Mouse (Mus musculus) embryonic facial prominence, embryonic 12.5 days (tissue): ENCODE measurements around the gene 1700025G04Rik. TPM values are rescaled to one million over a fixed set of nuclear protein-coding genes. Genes with fewer than 3 reads are reported as not detected.

Experiments used
- ATAC-seq: fragments of 200-750 bp; cut with Nextera tagmentation; 2 replicates; pipeline ENCODE4 v1.8.0; 2017; ENCODE audit not compliant: insufficient number of reproducible peaks, insufficient read depth, low FRiP score, low TSS enrichment
- H3K27ac ChIP-seq: fragments of 300-500 bp; sonication (generic); 2 replicates; pipeline ENCODE4 v1.5.1; 2016; ENCODE audit warnings: mild to moderate bottlenecking
- H3K27me3 ChIP-seq: fragments of 300-500 bp; sonication (generic); 2 replicates; pipeline ENCODE4 v1.6.1; 2016; ENCODE audit warnings: mild to moderate bottlenecking, moderate library complexity
- H3K36me3 ChIP-seq: fragments of 300-500 bp; sonication (generic); 2 replicates; pipeline ENCODE4 v1.6.1; 2016; ENCODE audit warnings: mild to moderate bottlenecking
- H3K4me1 ChIP-seq: fragments of 300-500 bp; sonication (generic); 2 replicates; pipeline ENCODE4 v1.6.1; 2016
- H3K4me2 ChIP-seq: fragments of 300-500 bp; sonication (generic); replicated peaks from 2 replicates; pipeline ENCODE4 v1.6.1; 2016; ENCODE audit warnings: mild to moderate bottlenecking, moderate library complexity
- H3K4me3 ChIP-seq: fragments of 300-500 bp; sonication (generic); 2 replicates; pipeline ENCODE4 v1.5.1; 2016; ENCODE audit warnings: mild to moderate bottlenecking
- H3K9ac ChIP-seq: fragments of 300-500 bp; sonication (generic); 2 replicates; pipeline ENCODE4 v1.6.1; 2016; ENCODE audit warnings: mild to moderate bottlenecking, moderate library complexity
- H3K9me3 ChIP-seq: fragments of 300-500 bp; sonication (generic); 2 replicates; pipeline ENCODE4 v1.6.1; 2016; ENCODE audit warnings: mild to moderate bottlenecking, moderate library complexity
- WGBS: fragments of 180-500 bp; shearing (Covaris S2); methylation state at CpG from one replicate; pipeline ENCODE4 v1.1.7; 2016; 5-methylcytosine and 5-hydroxymethylcytosine counted together
- polyA plus RNA-seq: library from polyadenylated mRNA; unstranded; fragments of >200 nt; fragmentation: Nextera tagmentation; extraction: Ambion mirVana; gene quantifications from 2 replicates; pipeline ENCODE4 v1.2.1, GENCODE M21; 2016

1700025G04Rik gene
- polyA plus RNA-seq, 1 experiment from 2014 or later: 34.7 TPM

DNA sequence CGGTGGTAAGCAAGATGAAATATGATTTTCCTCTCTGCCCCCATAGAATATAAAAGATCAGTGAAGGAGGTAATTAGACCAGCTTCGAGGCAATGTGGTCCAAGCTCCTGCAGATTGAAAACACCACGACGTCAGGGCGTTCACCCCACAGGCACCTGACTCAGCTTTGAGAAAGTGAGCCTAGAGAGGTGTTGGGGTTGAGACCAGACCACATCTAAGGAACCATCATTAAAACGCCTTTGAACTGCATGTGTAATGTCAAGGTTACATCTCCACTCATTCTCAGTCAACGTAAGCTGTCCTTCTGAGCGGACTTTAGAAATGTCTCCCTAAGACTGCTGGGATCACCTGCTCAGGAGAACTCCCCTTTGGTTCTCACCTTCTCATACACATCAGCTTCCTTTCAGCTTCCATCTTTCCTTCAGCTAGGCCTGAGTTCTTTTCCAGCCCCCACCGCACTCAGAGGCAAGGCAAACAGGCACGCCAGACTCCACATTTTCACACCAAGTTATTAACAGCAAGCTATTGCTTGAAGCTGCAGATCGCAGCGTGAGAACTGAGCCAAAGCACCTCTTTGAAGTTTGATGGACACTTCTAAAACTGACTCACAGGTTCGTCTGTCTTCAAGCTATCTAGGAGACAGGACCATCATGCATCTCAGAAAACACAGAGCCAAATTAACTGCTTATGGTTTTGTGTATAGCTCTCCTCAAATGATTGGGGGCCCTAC lies 79.5 kb downstream of the 1700025G04Rik start:
- Histone ChIP-seq H3K4me2 (no peak overlapping the region), H3K9ac (no peak overlapping the region), H3K27ac (no peak overlapping the region), H3K4me3 (no peak overlapping the region), H3K4me1 (no peaks in the 10 kb centered on the region), H3K27me3 (no peaks in the 10 kb centered on the region), H3K9me3 (no peaks in the 10 kb centered on the region), H3K36me3 (no peaks in the 10 kb centered on the region)
- 75% methylated on average over 13 of the region's 13 CpGs for WGBS
- no peak for ATAC-seq

DNA sequence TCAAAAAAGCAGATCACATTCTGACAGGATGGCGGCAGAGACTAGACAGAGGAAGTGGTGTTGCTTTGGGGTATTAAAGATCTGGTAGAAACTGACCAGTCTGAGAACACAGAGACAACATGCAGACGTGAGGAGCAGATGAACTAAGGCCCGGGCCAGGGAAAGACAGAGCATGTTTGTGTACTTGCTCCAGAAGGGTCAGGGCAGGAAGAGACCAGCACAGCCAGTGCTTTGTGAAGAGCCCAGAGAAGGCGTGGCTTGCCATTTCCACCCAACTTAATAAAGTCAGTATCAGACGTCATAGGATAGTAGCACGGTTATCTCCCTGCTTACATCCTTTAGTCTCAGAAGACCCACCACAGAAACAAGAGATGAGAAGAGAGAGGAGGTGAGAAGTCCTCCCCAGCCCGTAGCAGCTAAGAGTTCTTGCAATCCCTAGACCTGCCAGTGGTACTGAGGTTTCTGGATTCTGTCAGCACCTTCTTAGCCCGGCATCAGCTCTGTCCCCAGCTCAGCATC lies 81.4 kb downstream of the 1700025G04Rik start:
- Histone ChIP-seq H3K27me3 (no peaks in the 10 kb centered on the region), H3K9ac (no peak overlapping the region), H3K4me2 (no peak overlapping the region), H3K9me3 (no peaks in the 10 kb centered on the region), H3K4me1 (no peaks in the 10 kb centered on the region), H3K27ac (no peak overlapping the region), H3K4me3 (no peak overlapping the region), H3K36me3 (no peaks in the 10 kb centered on the region)
- 40% methylated on average over 8 of the region's 8 CpGs for WGBS
- no peak for ATAC-seq

DNA sequence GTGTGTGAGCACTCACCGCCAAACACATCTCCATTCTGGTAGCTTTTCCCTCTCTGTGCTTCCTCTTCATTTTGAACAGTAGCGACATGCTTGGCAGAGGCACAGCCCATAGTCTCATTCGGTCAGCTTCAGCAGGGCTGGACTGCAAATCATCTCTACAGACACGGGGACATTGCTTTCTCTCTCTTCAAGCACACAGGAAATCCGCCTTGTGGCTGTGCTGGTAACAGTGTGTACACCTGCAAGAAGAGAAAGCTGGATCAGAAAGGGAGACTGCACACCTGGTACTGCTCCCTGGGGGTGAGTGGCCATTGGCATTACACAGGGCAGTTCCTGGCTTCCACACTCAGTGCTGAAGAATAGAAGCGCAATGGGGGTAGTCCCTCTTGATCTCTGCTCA lies 83.4 kb downstream of the 1700025G04Rik start:
- ATAC-seq: no peak
- Histone ChIP-seq H3K9me3 (no peaks in the 10 kb centered on the region), H3K27me3 (no peaks in the 10 kb centered on the region), H3K4me3 (no peak overlapping the region), H3K4me1 (no peaks in the 10 kb centered on the region), H3K27ac (no peak overlapping the region), H3K4me2 (no peak overlapping the region), H3K36me3 (no peaks in the 10 kb centered on the region), H3K9ac (no peak overlapping the region)
- 91% methylated on average over 6 of the region's 6 CpGs for WGBS

DNA sequence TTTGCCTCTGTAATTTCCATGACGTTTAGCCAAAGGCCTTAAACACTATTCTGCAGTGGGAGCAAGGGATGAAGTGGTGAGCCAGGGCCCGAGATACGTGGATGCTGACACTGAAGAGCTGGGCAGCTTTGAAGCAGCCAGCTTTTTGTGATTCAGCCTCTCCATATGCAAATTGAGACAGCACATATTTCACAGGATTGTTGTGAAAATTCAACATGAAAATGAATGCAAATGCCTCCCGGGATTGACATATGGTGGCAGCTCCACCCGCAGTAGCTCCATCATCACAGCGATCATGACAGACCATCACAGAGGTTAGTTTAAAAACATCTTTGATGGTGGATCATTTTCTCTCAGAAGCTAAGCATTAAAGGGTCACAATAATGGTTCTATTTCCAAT lies 85.4 kb downstream of the 1700025G04Rik start:
- ATAC-seq: no peak
- no peaks in the 10 kb centered on the region for H3K27me3 ChIP-seq
- H3K4me1 ChIP-seq: peaks cover 2% of the 10 kb centered on the region
- no peaks in the 10 kb centered on the region for H3K9me3 ChIP-seq
- WGBS: 88% methylated on average over 6 of the region's 6 CpGs
- H3K4me3 ChIP-seq: no peak overlapping the region
- no peak overlapping the region for H3K9ac ChIP-seq
- no peak overlapping the region for H3K4me2 ChIP-seq
- no peaks in the 10 kb centered on the region for H3K36me3 ChIP-seq
- no peak overlapping the region for H3K27ac ChIP-seq

DNA sequence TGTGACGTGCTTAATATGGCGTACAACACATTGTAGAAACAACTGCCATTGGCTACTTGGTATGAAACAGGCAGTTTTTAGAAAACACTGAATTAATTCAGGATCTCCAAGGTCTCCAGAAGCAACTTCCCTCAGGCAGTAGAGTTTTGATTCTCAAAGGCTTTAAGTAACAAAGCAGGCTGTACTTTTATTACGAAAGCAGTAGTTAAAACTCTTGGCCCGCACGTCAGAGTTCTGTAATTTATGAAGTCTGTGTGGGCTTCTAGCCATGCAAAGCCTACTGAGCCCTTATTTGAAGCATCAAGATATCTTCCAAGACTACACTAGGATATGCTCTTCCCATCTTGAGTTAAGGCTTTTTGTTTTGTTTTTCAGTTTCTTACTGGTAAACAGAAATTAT lies 89.5 kb downstream of the 1700025G04Rik start:
- no peaks in the 10 kb centered on the region for H3K27me3 ChIP-seq
- H3K4me1 ChIP-seq: peaks cover 22% of the 10 kb centered on the region
- no peak overlapping the region for H3K9ac ChIP-seq
- H3K9me3 ChIP-seq: no peaks in the 10 kb centered on the region
- WGBS: 78% methylated on average over 5 of the region's 5 CpGs
- ATAC-seq: no peak
- no peak overlapping the region for H3K4me2 ChIP-seq
- no peak overlapping the region for H3K4me3 ChIP-seq
- H3K27ac ChIP-seq: no peak overlapping the region
- H3K36me3 ChIP-seq: no peaks in the 10 kb centered on the region

- H3K4me3 ChIP-seq: no peak overlapping the region
- H3K9ac ChIP-seq: no peak overlapping the region
- no peaks in the 10 kb centered on the region for H3K9me3 ChIP-seq
- no peak overlapping the region for H3K27ac ChIP-seq
- no peaks in the 10 kb centered on the region for H3K27me3 ChIP-seq
- 48% methylated on average over 7 of the region's 7 CpGs for WGBS
- H3K36me3 ChIP-seq: no peaks in the 10 kb centered on the region
- ATAC-seq: no peak
- H3K4me1 ChIP-seq: peaks cover 27% of the 10 kb centered on the region
- no peak overlapping the region for H3K4me2 ChIP-seq
Observed at GRCm38 (mm10) chr1:151999424-151999842, 90.5 kb downstream of the 1700025G04Rik start.

DNA sequence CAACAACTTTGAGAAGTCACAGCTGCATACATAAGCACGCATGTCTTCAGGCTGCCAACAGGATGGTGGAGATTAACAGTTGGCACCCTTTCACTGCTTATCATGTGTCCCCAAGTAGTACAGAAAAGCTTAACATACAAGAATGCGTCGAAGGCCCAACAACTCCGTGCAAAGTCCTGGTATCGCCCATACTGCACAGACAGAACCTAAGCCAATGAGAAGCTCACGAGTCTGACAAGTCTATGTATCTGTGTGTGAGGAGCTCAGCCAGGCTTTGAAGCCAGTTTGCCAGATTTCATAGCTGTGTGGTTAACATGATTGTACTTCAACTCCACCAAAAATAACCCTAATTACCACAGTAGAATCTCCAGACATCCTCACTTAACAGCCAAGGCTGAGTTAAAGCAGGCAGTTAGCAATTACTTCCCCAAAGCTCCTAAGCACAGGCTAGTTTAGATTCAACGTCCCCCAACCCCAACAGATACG lies 91.2 kb downstream of the 1700025G04Rik start:
- Histone ChIP-seq H3K4me2 (no peak overlapping the region), H3K9me3 (no peaks in the 10 kb centered on the region), H3K27me3 (no peaks in the 10 kb centered on the region), H3K4me1 (peaks cover 31% of the 10 kb centered on the region), H3K27ac (no peak overlapping the region), H3K4me3 (no peak overlapping the region), H3K9ac (no peak overlapping the region), H3K36me3 (no peaks in the 10 kb centered on the region)
- ATAC-seq: no peak
- WGBS: 74% methylated on average over 8 of the region's 8 CpGs

DNA sequence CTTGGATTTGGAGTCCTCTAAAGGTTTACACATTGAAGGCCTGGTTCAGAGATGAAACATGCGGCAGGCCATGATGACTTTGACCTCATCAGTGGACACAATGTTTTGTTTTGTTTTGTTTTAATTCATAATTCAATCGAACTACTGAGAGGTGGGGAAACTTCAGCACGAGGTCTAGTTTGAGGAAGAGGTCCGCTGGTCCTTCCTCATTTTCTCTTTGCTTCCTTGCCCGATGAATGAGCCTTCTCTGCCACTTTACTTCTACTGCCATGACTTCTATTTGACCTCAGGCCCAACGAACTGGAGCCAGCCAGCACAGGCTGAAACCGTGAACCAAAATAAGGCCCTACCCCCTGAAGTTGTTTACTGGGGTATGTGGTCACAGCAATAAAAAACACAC lies 92.3 kb downstream of the 1700025G04Rik start:
- Histone ChIP-seq H3K27me3 (no peaks in the 10 kb centered on the region), H3K4me1 (peaks cover 31% of the 10 kb centered on the region), H3K9ac (no peak overlapping the region), H3K27ac (no peak overlapping the region), H3K4me3 (no peak overlapping the region), H3K36me3 (no peaks in the 10 kb centered on the region), H3K9me3 (no peaks in the 10 kb centered on the region), H3K4me2 (no peak overlapping the region)
- no peak for ATAC-seq
- 79% methylated on average over 7 of the region's 7 CpGs for WGBS

- Histone ChIP-seq H3K36me3 (no peaks in the 10 kb centered on the region), H3K9ac (no peak overlapping the region), H3K4me3 (no peak overlapping the region), H3K4me1 (peaks cover 31% of the 10 kb centered on the region), H3K4me2 (no peak overlapping the region), H3K27ac (no peak overlapping the region), H3K27me3 (no peaks in the 10 kb centered on the region), H3K9me3 (no peaks in the 10 kb centered on the region)
- WGBS: 50% methylated on average over 10 of the region's 10 CpGs
- ATAC-seq: peak; percentile 44
Observed at GRCm38 (mm10) chr1:151995948-151996697, 93.8 kb downstream of the 1700025G04Rik start.

- no peak overlapping the region for H3K9ac ChIP-seq
- no peaks in the 10 kb centered on the region for H3K9me3 ChIP-seq
- peaks cover 29% of the 10 kb centered on the region for H3K4me1 ChIP-seq
- H3K27ac ChIP-seq: no peak overlapping the region
- WGBS: 49% methylated on average over 6 of the region's 6 CpGs
- no peak overlapping the region for H3K4me3 ChIP-seq
- H3K36me3 ChIP-seq: no peaks in the 10 kb centered on the region
- no peak overlapping the region for H3K4me2 ChIP-seq
- H3K27me3 ChIP-seq: no peaks in the 10 kb centered on the region
- no peak for ATAC-seq
Observed at GRCm38 (mm10) chr1:151994271-151994670, 95.7 kb downstream of the 1700025G04Rik start.

DNA sequence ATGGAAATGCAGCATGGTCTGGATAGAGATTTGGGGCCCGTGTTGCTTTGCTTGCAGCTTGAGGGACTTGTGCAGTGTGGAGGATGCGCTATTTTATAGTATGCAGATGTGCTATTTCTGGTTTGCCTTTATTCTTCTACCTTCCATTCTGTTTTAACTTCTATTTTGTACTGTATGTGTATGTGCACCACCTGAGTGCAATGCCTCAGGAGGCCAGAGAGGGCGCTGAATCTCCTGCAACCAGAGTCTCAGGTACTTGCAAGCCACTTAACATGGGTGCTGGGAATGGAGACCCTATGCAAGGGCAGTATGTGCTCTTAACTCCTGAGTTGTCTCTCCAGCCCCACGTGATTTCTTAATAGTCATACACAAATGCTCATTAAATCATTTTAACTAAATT lies 98.4 kb downstream of the 1700025G04Rik start:
- no peaks in the 10 kb centered on the region for H3K36me3 ChIP-seq
- no peak overlapping the region for H3K9ac ChIP-seq
- H3K27me3 ChIP-seq: no peaks in the 10 kb centered on the region
- ATAC-seq: no peak
- H3K4me3 ChIP-seq: no peak overlapping the region
- H3K4me2 ChIP-seq: no peak overlapping the region
- peaks cover 24% of the 10 kb centered on the region for H3K4me1 ChIP-seq
- H3K9me3 ChIP-seq: no peaks in the 10 kb centered on the region
- H3K27ac ChIP-seq: no peak overlapping the region
- 92% methylated on average over 4 of the region's 4 CpGs for WGBS

GRCm38 (mm10) chr1:151990615-151991014 lies 99.3 kb downstream of the 1700025G04Rik start:
- Histone ChIP-seq H3K4me3 (no peak overlapping the region), H3K4me2 (no peak overlapping the region), H3K27ac (no peak overlapping the region), H3K9me3 (no peaks in the 10 kb centered on the region), H3K4me1 (peaks cover 22% of the 10 kb centered on the region), H3K36me3 (no peaks in the 10 kb centered on the region), H3K27me3 (no peaks in the 10 kb centered on the region), H3K9ac (no peak overlapping the region)
- no peak for ATAC-seq
- 80% methylated on average over 4 of the region's 4 CpGs for WGBS
